Mouse (Mus musculus): ENCODE data around the gene Dpp8. TPM values are rescaled to one million over a fixed set of nuclear protein-coding genes. Genes with fewer than 3 reads are reported as not detected.
A peak's percentile ranks its signal among the peaks of the same experiment; 100 is the strongest.
"Not testable (repeated sequence)": the region's sequence is repeated elsewhere in the genome, so short reads cannot be mapped to it uniquely, and the experiment has no call there.

Dpp8 gene
- total and polyA plus RNA-seq, 3 experiments: 36.0 to 53.2 (median 39.9) TPM

DNA sequence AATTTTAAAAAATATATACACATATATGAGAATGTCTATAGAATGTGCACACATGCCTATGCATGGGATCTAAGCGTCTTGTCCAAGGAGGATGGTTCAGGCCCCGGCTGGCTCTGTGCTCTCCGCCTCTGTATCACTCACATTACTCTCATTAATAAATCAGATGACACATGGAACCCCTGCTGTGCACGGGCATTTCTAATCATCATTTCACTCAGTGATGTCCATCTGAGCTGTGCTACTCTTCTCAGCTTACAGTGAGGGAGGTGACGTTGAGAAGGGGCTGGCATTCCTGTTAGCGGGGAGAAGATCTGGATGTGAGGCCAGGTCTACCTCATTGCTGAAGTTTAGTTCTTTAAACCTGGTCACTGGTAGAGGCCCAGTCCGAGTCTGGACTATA, 5.0 kb upstream of the Dpp8 start:
- in situ Hi-C loops (cut with MboI; ENCODE audit: low pct_ligation_motif_present, low pct_unique_long_range_greater_than_20kb, low sequenced_read_pairs) (no loop called here), dilution Hi-C loops (cut with MboI; ENCODE audit: extremely low pct_ligation_motif_present, extremely low pct_unique_long_range_greater_than_20kb, low sequenced_read_pairs) (no loop called here)
- H3K27ac ChIP-seq (ENCODE audit: insufficient read depth, low read depth): no peak overlapping the region
- H3K79me2 ChIP-seq (replicated peaks; ENCODE audit: control insufficient read depth, extremely low read depth, insufficient read depth, poor library complexity, severe bottlenecking): no peaks in the 10 kb centered on the region
- no peak for TF ChIP-seq MEF2A (IDR thresholded peaks at IDR 0.05; ENCODE audit: borderline replicate concordance, low read depth, low read length)
- TF ChIP-seq USF1 (IDR thresholded peaks at IDR 0.05; ENCODE audit: low read depth, low read length): no peak
- no peak for TF ChIP-seq RAD21 (IDR thresholded peaks at IDR 0.05; ENCODE audit: low read depth, low read length)
- TF ChIP-seq ETS1 (conservative IDR thresholded peaks at IDR 0.05; ENCODE audit: low read depth, low read length): no peak
- no peak for TF ChIP-seq IRF4 (IDR thresholded peaks at IDR 0.05; ENCODE audit: low read depth, low read length)
- no peak for TF ChIP-seq EP300 (IDR thresholded peaks at IDR 0.05; ENCODE audit: low read length)
- TF ChIP-seq UBTF (IDR thresholded peaks at IDR 0.05; ENCODE audit: low read depth, low read length): no peak
- no peak for TF ChIP-seq HCFC1 (IDR thresholded peaks at IDR 0.05; ENCODE audit: low read depth, low read length)
- no peak for TF ChIP-seq MYC (IDR thresholded peaks at IDR 0.05; ENCODE audit: low read depth, low read length)
- H3K27me3 ChIP-seq (replicated peaks): no peaks in the 10 kb centered on the region
- DNase-seq (ENCODE audit: extremely low read depth): no peak
- H3K4me1 ChIP-seq (ENCODE audit: control insufficient read depth in 1 of 2, insufficient read depth in 2 of 2): peaks cover 4 to 12% of the 10 kb centered on the region in 2 experiments
- no peak overlapping the region for H3K9ac ChIP-seq (ENCODE audit: insufficient read depth, low read depth)
- no peak overlapping the region for H3K4me2 ChIP-seq (ENCODE audit: insufficient read depth, low read depth, poor library complexity, severe bottlenecking)
- H3K36me3 ChIP-seq (replicated peaks in 1 of 2; ENCODE audit: control insufficient read depth in 1 of 2, insufficient read depth in 1 of 2, low read length in 1 of 2): no peaks in the 10 kb centered on the region
- no peak overlapping the region for H3K4me3 ChIP-seq (replicated peaks in 1 of 3; ENCODE audit: low read depth in 2 of 3, low read length in 2 of 3, poor library complexity in 1 of 3)
- peaks cover 5% of the 10 kb centered on the region for H3K9me3 ChIP-seq (replicated peaks; ENCODE audit: low read length)

DNA sequence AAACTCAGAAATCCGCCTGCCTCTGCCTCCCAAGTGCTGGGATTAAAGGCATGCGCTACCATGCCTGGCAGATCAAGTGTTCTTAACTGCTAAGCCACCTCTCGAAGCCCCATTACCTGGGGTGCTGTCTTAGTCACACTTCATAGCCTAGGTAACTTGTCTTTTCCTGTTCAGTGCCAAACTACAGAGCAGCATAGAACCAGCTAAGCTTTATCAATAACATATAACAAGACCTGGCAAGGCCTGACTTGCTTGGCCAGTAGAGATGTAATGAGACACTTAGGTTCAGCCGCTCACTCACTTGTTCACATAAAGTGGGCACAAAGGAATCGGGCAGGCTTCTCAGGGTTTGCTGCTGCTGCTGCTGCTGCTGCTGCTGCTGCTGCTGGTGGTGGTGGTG, 3.9 kb upstream of the Dpp8 start:
- dilution Hi-C loops (cut with MboI; ENCODE audit: extremely low pct_ligation_motif_present, extremely low pct_unique_long_range_greater_than_20kb, low sequenced_read_pairs) (no loop called here), in situ Hi-C loops (cut with MboI; ENCODE audit: low pct_ligation_motif_present, low pct_unique_long_range_greater_than_20kb, low sequenced_read_pairs) (no loop called here)
- Histone ChIP-seq H3K4me1 (ENCODE audit: control insufficient read depth in 1 of 2, insufficient read depth in 2 of 2) (peaks cover 0 to 6% of the 10 kb centered on the region in 2 experiments; a peak in 2 of 4 replicates), H3K4me3 (replicated peaks in 1 of 3; ENCODE audit: low read depth in 2 of 3, low read length in 2 of 3, poor library complexity in 1 of 3) (no peak overlapping the region), H3K9me3 (replicated peaks; ENCODE audit: low read length) (peaks cover 5% of the 10 kb centered on the region), H3K79me2 (replicated peaks; ENCODE audit: control insufficient read depth, extremely low read depth, insufficient read depth, poor library complexity, severe bottlenecking) (peaks cover 5% of the 10 kb centered on the region), H3K36me3 (replicated peaks in 1 of 2; ENCODE audit: control insufficient read depth in 1 of 2, insufficient read depth in 1 of 2, low read length in 1 of 2) (no peaks in the 10 kb centered on the region), H3K4me2 (ENCODE audit: insufficient read depth, low read depth, poor library complexity, severe bottlenecking) (no peak overlapping the region), H3K27ac (ENCODE audit: insufficient read depth, low read depth) (no peak overlapping the region), H3K9ac (ENCODE audit: insufficient read depth, low read depth) (no peak overlapping the region), H3K27me3 (replicated peaks) (no peaks in the 10 kb centered on the region)
- no peak for TF ChIP-seq HCFC1 (IDR thresholded peaks at IDR 0.05; ENCODE audit: low read depth, low read length)
- DNase-seq (ENCODE audit: extremely low read depth): no peak

DNA sequence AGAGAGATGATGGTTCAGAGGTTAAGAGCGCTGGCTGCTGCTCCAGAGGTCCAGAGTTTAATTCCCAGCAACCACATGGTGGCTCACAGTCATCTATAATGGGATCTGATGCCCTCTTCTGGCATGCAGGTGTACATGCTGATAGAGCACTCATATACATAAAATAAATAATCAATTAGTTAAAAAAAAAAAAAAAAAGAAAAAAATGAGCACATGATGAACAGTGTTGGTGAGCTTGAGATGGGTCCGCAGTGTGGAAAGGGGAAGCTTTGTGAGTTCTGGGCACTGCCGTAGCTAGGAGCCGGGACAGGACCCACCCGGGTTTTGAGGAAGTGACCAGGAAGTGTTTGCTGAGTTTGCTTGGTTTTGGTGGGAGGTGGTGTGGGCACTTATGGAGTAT, 859 bp upstream of the Dpp8 start:
- H3K9ac ChIP-seq (ENCODE audit: insufficient read depth, low read depth); H3K4me2 ChIP-seq (ENCODE audit: insufficient read depth, low read depth, poor library complexity, severe bottlenecking); H3K4me3 ChIP-seq (replicated peaks in 1 of 3; ENCODE audit: low read depth in 2 of 3, low read length in 2 of 3, poor library complexity in 1 of 3); H3K9me3 ChIP-seq (replicated peaks; ENCODE audit: low read length); dilution Hi-C loops (cut with MboI; ENCODE audit: extremely low pct_ligation_motif_present, extremely low pct_unique_long_range_greater_than_20kb, low sequenced_read_pairs); in situ Hi-C loops (cut with MboI; ENCODE audit: low pct_ligation_motif_present, low pct_unique_long_range_greater_than_20kb, low sequenced_read_pairs); DNase-seq (ENCODE audit: extremely low read depth); H3K27ac ChIP-seq (ENCODE audit: insufficient read depth, low read depth); H3K27me3 ChIP-seq (replicated peaks): not testable (repeated sequence)
- Histone ChIP-seq H3K79me2 (replicated peaks; ENCODE audit: control insufficient read depth, extremely low read depth, insufficient read depth, poor library complexity, severe bottlenecking) (peaks cover 13% of the 10 kb centered on the region), H3K4me1 (ENCODE audit: control insufficient read depth in 1 of 2, insufficient read depth in 2 of 2) (peaks cover 2 to 20% of the 10 kb centered on the region in 2 experiments; a peak in 3 of 4 replicates), H3K36me3 (replicated peaks in 1 of 2; ENCODE audit: control insufficient read depth in 1 of 2, insufficient read depth in 1 of 2, low read length in 1 of 2) (peaks cover 0 to 21% of the 10 kb centered on the region in 2 experiments)
- TF ChIP-seq ZNF384 (IDR thresholded peaks at IDR 0.05; ENCODE audit: low read depth, low read length): peak; percentile 48; the same call in 1 of the 2 replicates
- TF ChIP-seq SIN3A (IDR thresholded peaks at IDR 0.05; ENCODE audit: low read length): 0 out of 2 replicates have a peak, but pooled peaks have one; percentile 35
- peak in 1 of 2 experiments; percentile 45; a peak in 2 of 4 replicates for TF ChIP-seq CTCF (conservative IDR thresholded peaks at IDR 0.05 in 1 of 2, IDR thresholded peaks at IDR 0.05 in 1 of 2; ENCODE audit: low read depth in 2 of 2, low read length in 2 of 2)
